Mouse (Mus musculus) layer of hippocampus, postnatal 14 days (tissue): ENCODE results near the gene Prkg1. TPM values are rescaled to one million over a fixed set of nuclear protein-coding genes. Genes with fewer than 3 reads are reported as not detected.
"Not testable (repeated sequence)": the region's sequence is repeated elsewhere in the genome, so short reads cannot be mapped to it uniquely, and the experiment has no call there.

ENCODE experiments used
- DNase-seq, 2 experiments: peaks; one replicate each; pipeline ENCODE4 v3.0.0; 2021 to 2022; ENCODE audit warnings: low spot score in 2 of 2, mixed read lengths in 1 of 2
- total RNA-seq, 2 experiments: library from RNA; stranded (reverse); gene quantifications; 2 replicates each; pipeline ENCODE4 v1.2.3; 2021

Prkg1 gene
- total RNA-seq, 2 experiments from 2014 or later, result 21.9 to 23.4 TPM

DNA sequence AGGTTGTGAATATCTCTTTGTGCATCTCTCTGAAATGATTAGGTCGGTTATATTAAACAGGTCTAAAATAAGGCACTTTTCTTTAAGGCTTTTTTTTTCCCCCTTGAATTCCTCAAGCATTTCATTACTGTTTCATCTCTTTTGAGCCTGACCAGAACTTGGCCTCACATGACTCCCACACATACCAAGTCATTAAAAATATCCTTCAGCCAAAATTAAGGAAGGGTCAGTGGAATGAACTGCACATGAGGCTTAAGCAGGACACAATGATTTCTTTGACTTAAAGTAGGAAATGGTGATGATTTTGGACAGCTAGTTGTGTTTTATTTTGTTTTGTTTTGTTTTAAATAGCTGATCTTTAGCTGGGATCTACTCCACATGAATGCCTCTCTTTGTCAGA, 320.7 kb downstream of the Prkg1 start:
- no peak for DNase-seq

DNA sequence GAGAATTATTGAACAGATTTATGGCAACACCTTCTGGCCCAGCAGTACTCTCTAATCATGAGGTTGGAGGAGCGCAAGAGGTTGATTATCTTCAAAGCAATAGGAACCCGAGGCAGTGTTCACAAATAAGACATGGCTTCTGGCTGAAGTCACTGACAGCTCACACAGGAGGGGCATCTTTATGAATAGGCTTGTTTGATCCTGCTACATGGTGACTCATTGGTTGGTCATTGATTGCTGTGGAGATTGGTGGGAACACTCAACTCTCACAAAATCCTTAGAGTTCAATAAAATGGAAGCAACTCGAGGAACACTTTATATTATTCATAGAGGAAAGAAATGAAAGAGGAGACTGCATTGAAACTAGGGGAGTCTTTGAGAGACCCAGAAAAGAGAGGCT, 322.5 kb downstream of the Prkg1 start:
- DNase-seq, result no peak

DNA sequence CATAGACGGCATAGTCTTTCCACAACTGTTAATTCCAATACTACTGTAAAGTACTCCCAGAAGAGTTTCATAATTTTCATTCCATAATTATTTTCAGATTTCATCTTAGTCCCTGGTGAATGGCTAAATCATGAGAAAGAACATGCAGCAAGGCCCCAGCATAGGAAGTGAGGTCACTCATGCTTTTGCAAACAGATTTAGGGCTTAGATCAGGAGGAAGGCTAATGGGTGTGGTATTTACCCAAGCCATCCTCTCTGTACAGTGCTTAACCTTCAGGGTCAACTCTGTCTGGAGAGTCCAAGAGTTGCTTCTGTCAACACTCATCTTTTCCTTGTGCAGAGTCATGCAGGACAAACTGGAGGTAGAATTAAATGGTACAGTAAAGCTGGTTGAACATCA, 331.4 kb downstream of the Prkg1 start:
- no peak for DNase-seq

DNA sequence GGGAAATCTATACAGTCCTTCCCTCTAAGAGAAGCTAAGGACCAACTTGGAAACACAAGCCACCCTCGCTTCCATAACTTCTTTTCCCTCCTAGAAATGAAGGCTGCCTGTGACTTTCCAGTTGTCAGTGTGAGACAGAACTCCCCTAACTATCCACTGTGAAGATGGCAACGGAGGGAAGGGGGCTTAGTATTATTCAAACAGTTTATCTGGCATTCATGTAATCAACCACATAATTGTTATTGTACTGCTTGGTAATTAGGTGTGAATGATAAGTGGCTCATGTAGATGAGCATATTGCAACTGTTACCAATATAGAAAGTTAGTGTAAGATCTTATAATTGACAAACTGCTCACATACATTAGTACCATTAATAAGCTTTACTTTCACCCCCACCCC, 333.4 kb downstream of the Prkg1 start:
- no peak for DNase-seq

DNA sequence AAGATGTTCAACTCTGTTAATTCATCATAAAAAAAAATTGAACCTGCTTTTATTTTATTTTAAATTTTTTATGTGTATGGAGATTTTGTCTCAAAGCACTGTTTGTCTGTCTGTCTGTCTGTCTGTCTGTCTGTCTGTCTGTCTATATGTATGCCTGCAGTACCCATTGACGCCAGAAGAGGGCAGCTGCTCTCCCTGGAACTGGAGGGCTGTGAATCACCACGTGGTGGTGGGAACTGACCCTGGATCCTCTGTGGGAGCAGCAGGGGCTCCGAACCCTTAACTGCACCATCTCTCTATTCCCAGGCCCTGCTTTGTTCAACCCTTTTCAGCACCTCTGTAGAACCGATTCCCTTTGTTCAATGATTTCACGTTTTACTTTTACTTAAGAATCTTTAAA, 338.7 kb downstream of the Prkg1 start:
- DNase-seq, result no peak

DNA sequence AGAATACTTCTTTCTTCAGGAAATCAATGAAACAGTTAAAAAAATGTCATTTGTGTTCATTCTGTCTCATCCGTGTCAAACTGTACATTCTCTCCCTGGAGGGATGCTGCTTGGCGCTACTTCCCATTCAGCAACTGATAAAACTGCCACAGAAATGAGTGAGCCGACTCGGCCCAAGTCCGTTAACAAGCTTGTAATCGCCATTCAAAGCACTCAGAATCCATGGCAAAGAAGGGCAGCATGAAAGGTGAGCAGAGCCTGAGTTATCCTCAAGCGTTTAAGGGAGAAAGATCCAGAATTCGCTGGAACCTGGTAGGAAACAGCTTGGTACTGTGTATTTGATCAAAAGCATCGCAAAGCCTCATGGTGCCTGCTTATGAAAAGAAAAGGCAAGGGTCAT, 339.6 kb downstream of the Prkg1 start:
- DNase-seq, result peak in 1 of 2 experiments; percentile 6

DNA sequence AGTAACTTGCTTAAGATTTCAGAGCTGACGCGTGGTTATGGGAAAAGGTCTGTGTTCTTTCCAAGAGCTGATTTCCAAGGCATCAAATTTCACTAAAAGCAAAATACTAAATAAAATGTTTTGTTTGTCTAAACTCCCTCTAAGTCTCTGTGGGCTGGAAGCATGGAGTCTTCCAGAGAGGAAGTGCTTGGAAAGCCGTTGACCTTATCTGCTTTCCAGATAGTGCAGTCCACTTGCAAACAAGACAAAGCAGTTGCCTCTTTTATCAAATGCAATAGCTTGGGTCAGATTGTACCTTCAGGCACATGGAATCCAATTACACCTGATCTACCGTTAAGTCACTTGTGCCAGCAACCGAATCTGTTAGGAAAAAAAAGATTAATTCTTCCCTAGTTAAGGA, 340.5 kb downstream of the Prkg1 start:
- DNase-seq, result no peak

DNA sequence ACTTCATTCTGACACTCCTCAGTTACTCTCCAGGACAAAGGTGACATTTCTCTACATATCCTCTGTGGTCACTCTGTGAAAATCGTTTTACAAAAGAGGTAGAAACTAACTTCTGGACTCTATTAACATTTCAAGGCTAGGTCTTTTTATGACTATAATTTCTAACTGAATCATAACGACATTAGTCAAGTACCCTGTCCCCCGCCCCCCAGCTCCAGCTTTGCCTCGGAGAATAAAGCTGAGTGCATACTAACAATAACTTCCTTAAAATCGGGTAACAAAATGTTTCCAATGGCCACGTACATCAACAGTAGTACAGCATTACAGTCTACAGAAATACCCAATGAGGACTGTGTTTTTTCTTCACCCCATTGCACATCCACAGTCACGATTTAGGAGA, 351.3 kb downstream of the Prkg1 start:
- no peak for DNase-seq

DNA sequence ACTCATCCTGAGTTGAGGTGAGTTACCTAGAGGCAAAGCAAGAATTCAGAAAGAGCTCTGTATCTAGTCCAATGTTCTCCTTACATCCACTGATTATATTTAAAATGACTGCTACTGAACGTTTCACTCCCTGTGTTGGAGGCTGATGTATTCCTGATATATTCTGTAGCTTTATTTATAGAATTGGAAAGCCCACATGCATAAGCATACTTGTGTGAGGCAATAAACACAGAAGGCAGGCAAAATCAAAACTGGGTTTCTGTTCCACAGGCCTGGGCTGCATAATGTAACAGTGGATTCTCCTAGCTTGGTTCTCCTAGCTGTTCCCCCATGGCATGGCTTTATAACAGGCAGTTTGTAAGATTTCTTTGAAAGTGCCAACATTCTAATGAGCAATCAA, 368.7 kb downstream of the Prkg1 start:
- no peak for DNase-seq

DNA sequence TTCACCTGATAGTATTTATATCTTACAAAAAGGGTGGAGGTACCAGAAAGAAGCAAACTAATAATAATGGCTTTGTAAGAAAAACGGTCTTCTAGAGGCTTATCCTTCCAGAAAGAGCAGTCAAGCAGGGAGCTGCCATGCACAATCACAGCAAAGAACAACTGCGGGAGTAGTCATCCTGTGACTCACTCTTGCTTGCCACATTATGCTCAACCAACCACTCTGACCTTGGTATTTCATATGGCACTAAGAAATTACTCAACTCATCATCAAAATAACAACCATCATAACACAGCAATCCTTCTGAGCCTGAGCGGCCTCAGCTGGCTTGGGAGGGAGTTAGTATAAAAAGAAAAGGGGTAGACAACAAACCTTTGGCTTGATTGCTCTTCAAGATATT, 379.5 kb downstream of the Prkg1 start:
- DNase-seq, result no peak

DNA sequence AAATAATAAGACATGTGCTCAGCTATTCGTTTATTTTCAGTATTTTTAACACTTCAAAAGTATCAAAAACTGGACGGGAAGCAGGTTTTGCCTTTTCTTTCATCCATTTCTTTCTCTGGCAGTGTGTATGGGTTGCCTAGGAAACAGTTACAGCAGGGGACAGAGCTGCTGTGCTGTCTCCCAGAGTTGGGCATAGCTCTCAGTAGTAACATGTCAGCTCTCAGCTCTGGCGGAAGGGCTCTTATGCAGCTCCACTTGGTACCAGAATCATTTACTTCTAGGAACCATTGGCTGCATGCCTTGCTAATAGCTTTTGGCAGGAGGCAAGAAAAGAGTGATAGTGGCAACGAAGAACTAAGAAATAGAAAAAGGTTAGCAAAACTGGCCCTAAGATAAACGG, 381.0 kb downstream of the Prkg1 start:
- DNase-seq, result peak; percentile 24 to 53

DNA sequence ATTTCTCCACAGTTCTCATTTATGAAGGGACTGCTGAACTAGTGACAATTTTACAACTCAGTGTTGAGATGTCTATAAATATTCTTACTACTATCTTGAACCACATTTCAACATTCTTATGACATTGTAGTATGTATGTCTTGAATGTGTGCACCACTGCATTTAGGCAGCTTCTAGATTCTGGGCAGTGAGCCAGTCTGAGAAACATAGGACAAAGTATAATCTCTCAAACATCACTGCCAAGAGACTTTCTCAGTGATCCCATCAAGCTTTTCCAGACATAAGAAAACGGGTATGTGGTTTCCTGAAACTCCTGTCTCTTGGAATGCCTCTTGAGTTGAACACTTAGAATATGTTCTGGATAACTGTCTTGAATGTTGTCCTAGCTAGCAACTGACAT, 394.7 kb downstream of the Prkg1 start:
- no peak for DNase-seq

DNA sequence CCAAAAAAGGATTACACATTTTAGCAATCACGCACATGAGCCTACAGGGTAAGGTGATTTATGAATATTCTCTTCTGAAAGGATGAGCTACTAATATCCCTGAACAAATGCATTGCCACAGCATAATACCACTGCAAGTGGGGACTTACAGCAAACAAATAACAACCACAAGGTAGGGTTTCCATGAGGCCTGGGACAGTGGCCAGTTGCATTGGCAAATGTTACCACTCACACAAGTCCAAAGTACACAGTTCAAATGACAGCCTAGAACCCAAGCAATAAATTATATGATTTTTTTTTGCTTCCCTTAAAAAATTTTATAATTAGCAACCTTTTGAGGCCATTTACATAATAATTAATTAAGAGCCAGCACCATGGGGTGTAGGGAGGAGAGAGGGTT, 395.7 kb downstream of the Prkg1 start:
- DNase-seq, result no peak

DNA sequence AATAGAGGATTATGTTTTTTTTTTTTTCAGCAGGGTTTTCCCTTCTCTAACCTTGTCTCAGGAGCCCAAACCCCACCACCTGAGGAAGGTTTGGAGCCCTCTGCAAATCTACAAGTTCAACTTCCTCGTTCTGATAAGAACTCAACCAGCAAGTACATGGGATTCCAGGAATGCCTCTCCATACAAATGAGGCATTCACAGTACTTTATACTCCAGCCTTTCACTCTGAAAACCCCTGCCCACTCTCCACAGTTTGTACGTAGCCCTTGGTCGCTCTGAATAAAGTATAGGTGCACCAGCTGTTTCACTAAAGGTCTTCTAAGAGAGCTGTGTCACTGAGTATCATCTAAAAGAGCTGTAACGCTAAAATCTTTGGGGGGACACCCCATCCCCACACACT, 402.8 kb downstream of the Prkg1 start:
- no peak for DNase-seq

DNA sequence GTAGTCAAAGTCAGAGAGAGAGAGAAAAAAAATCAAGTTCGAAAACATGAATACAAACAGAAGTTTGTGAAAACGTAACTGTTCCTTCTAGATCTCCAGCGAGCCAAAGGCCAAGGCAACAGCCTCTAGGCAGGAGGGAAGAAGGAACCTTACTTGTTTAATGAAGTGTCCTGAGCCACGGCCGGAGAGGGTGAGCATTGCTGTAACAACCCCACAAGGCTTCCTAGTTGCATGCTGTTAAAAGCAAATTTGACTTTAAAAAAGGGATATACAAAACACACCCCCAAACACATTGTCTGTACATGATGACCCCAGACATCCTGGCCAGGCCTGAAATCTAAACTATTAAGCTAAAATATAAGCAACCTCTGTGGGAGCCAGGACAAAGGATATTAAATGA, 403.3 kb downstream of the Prkg1 start:
- no peak for DNase-seq

DNA sequence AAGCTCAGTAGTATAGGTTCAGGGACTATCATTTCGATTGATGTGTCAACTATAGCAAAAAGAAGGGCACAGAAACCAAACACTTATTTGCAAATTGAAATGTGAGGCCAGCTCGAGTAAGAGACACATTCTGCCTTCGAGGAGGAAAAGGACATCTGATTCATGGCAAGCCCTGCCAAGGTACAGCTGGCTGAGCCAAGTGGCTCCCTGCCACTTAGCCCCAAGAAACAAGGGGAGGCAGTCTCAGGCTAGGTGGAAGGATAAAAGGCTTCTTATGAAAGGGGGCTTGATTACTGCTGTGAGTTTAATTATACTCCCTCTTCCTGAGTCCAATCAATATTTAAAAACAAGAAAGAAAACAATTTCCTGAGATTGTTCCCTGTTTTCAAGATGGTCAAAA, 403.7 kb downstream of the Prkg1 start:
- DNase-seq, result peak; percentile 52 to 76

DNA sequence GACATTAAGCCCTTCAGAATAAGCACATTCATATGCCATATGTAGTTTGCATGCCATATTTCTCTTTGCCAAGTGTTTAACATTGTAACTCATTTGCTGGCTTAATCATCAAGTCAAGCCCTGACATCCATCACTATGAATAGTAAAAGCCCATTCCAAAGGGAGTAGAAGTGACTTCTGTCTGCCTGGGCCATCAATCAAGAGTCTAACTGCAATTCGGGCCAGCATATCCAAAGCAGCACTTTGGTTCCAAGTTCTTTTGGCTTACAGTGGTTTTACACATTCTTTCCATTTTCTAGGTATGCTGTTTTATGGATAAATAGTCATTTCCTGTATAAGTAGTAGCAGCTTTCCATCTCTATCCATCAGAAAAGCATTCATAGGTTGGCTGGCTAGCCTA, 409.9 kb downstream of the Prkg1 start:
- DNase-seq, result no peak

DNA sequence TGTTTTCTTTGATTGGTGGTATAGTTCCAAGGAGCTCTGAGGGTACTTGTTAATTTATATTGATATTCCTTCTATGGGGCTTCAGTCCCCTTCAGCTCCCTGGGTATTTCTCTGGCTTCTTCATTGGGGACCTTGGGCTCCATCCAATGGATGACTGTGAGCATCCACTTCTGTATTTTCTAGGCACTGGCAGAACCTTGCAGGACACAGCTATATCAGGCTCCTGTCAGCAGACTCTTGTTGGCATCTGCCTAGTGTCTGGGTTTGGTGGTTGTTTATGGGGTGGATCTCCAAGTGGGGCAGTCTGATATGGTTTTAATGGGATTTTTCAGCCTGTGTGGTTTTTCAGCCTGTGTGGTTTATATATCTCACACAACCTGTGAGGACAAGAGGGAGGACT, 412.0 kb downstream of the Prkg1 start:
- DNase-seq, result not testable (repeated sequence)

DNA sequence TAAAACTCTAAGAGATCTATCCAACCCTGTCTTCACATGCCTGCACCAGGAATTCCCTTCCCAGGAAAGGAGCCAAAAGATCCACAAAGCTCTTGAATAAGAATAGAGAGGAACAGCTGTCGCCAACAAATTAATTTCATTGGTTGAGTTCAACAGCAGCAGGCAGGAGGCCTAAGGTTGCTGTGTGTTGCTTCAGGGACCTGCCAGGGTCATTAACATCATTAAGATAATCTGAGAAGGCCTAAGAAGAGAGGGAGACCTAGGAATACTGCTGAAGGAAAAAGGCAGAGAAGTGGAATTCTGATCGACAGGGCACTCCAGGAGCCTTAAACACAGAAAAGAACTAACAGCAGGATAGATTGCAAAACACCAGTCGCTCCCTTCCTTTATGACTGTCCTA, 413.0 kb downstream of the Prkg1 start:
- DNase-seq, result no peak

DNA sequence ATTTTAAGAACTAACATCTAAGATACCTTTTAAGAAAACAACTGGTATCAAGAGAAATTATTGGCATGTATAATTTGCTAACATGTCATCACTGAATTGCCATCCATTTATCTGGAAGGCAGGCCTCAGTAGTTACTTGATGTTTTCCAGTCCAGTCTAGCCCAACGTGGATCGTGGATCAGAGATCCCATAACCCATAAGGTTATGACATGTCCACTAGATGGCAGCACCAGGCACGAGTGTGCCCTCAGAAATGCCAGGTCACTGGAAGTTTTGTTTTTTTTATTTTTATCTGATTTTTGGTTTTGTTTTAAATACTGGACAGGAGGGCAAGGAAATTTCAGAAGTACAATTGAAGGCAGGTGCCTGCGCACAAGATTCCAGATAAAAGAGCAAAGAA, 422.7 kb downstream of the Prkg1 start:
- DNase-seq, result peak in 1 of 2 experiments; percentile 36

DNA sequence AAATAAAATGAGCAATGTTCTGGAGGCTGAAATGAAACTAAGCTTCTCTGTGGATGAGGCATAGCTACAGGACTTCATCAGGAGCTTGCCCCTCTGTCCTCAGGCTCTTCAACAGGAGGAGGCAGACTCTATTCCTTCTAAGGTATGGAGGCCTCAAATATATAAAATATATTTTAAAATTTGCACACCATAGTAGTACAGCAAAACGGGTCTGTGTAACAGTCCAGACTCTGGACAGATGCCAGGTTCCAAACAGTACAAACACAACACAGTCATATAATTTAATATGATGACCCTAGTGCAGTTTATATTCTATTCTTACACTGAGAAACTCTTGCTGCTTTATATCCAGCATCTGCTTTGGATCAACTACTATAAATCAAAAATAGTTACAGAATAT, 423.9 kb downstream of the Prkg1 start:
- no peak for DNase-seq

DNA sequence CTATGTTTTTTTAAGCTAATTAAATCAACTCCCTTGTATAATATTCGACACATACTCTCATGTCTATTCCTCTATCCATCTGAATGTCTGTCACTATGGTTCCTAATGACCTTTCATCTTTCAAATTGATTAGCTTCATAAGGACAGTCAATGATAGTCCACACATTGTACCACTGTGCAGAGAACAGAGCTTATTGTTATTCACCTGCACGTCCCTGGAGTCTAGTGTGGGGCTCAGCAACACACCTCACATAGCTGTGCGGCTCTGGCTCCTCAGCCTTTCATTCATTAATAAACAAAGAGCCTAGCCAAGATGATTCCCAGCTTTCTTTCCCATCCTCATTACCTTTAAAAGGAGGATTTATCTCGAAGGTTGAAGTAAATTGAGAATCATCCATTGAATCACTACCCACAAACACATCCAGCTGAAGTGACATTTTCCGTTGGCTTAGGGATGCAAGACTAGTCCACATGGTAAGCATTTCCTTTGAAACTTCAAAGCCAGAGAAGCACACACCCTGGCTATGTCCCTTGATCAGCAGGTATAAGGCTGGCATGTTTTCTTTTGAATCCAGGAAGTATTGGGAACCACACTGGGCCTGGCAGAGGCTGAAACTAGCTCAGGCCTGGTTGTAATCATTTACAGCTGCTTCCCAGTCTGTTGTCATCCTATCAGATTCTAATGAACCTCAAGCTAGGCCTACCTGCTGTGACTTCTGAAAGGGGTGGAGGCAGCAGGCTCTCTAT, 426.3 kb downstream of the Prkg1 start:
- no peak for DNase-seq

DNA sequence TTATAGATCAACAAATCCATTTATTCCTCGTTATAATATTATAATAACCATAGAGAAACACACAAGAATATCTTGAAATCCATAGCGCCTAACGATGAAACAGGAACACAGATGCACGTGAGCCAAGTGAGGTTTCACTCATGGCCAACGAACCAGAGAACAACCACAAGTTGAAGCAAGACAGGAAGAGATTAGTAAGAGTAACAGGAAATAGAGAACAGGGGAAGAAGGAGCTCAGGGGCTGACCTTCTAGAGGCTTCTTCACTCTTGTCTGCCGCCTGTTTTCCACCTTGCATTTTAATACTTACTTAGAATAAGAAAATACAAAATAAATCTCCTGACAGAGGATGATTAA, 427.0 kb downstream of the Prkg1 start:
- no peak for DNase-seq
